Mouse (Mus musculus): ENCODE measurements at regions not wholly inside any gene's neighbourhood (a gene's known extent, or its start where the extent isn't known, plus 50 kb on each side); places are given as distances from the start of the nearest gene placed in this dataset.

GRCm38 (mm10) chr4:53219351-53219750, 59.7 kb upstream of the Abca1 start:
- no peak for DNase-seq (ENCODE audit: low spot score)

- DNase-seq (ENCODE audit: low spot score) = no peak
Measured at GRCm38 (mm10) chr4:53218752-53219151, 59.1 kb upstream of the Abca1 start.

GRCm38 (mm10) chr4:53218291-53218640, 58.6 kb upstream of the Abca1 start:
- no peak for DNase-seq (ENCODE audit: low spot score)

- peak; percentile 80 for DNase-seq (ENCODE audit: low spot score)
Measured at GRCm38 (mm10) chr4:53217608-53218290, 58.1 kb upstream of the Abca1 start.

- no peak for DNase-seq (ENCODE audit: low spot score)
Measured at GRCm38 (mm10) chr4:53212541-53212940, 52.8 kb upstream of the Abca1 start.

- DNase-seq (ENCODE audit: low spot score) = no peak
Measured at GRCm38 (mm10) chr4:53210685-53211084, 51.0 kb upstream of the Abca1 start.
